Mouse (Mus musculus) thymus, postnatal 25 days (tissue): ENCODE data around the gene Ddx6.
A peak's percentile ranks its signal among the peaks of the same experiment; 100 is the strongest.
"Not testable (repeated sequence)": the region's sequence is repeated elsewhere in the genome, so short reads cannot be mapped to it uniquely, and the experiment has no call there.

Source experiments
- DNase-seq: peaks from one replicate; pipeline ENCODE4 v3.0.0; 2022

Ddx6 gene

GRCm38 (mm10) chr9:44594901-44595536, 9.7 kb upstream of the Ddx6 start:
- DNase-seq: no peak

GRCm38 (mm10) chr9:44595537-44595930, 9.2 kb upstream of the Ddx6 start:
- DNase-seq: no peak

- no peak for DNase-seq
Observed at GRCm38 (mm10) chr9:44597742-44598141, 7.0 kb upstream of the Ddx6 start.

DNA sequence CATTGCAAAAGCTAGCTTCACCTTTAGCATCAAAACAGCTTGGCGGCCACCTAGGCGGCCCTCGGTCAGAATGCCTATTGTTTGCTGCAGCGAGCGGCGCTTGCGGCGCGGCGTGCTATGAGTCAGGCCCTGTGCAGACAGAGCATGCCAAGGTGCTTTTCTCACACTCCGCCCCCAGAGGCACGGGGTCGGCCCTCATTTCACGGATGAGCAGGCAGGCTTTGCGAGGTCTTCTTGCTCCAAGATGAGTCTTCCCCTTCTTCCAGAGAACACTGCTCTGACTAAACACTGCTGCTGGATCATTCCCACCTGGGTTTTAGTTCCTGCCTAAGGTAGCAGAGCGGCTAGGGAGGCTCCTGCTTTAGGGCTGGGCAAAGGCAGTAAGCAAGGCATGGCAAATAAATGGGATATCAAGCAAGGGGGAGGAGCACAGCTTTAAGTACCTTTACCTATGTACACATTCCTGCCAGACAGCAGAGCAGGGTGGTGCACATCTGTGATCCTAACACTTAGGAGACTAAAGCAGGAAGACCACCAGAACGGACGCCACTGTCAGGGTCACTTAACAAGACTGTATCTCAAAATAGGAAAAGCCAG, 5.7 kb upstream of the Ddx6 start:
- no peak for DNase-seq

GRCm38 (mm10) chr9:44599616-44600015, 5.1 kb upstream of the Ddx6 start:
- no peak for DNase-seq

GRCm38 (mm10) chr9:44600801-44601200, 3.9 kb upstream of the Ddx6 start:
- DNase-seq: no peak

DNA sequence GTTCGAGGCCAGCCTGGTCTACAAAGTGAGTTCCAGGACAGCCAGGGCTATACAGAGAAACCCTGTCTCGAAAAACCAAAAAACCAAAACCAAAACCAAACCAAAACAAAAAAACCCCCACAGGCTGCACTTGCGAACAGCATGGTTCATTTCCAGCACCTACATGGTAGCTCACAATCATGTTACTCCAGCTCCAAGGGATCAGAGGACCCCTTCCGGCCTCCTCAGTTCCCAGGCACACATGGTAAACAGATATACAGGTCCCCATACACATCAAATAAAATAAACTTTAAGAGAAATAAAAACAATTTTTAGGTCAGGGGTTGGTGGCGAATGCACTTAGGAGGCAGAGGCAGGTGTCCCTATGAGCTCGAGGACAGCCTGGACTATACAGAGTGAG, 1.9 kb upstream of the Ddx6 start:
- DNase-seq: peak; percentile 30

- DNase-seq: peak; percentile 52
Observed at GRCm38 (mm10) chr9:44603454-44604289, 1.0 kb upstream of the Ddx6 start.

- DNase-seq: peak; percentile 84
Observed at GRCm38 (mm10) chr9:44604290-44604778, 358 bp upstream of the Ddx6 start.

DNA sequence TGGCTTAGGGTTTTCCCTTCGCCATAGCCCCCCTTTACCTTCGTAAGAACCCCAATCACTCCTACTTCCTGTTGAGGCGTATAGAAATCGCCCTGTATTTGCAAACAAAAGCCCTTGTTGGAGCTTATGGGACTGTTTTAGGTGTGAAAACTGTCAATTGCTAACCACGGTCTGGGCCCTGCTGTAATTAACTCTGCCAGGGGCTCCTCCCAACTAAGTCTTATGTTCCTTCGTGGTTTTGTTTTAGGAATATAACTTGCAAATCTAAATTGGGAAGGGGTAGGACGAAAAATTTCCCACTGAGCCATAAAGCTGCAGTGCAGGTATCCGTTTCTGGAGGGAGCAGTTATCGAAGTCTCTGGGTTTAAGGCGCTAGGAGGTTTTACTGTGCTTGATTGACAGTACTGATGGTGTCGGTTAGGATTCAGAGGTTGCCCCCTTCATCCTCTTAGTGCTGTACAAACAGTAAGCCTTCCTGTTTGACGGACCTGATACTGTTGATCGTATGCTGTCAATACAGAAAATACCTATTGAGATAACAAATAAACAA, 999 bp downstream of the Ddx6 start:
- no peak for DNase-seq

DNA sequence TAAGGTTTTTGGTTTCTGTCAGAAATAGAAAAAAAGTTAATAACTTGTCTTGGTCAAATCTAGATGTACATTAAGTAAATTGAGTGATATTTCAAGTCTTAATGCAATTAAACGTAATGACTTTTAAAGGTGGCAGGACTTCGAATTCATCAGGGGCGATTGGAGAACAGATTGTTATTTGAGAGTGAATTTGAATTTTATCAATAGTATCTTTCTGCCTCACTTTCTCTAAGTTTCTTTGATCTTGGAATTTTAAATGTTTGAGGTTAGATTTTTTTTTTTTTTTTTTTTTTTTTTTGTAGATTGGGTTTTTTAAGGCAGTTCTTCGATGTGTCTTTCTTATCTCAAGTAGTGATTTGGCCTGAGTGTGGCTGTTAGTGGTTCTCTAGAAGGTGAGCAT, 2.0 kb downstream of the Ddx6 start:
- DNase-seq: no peak

DNA sequence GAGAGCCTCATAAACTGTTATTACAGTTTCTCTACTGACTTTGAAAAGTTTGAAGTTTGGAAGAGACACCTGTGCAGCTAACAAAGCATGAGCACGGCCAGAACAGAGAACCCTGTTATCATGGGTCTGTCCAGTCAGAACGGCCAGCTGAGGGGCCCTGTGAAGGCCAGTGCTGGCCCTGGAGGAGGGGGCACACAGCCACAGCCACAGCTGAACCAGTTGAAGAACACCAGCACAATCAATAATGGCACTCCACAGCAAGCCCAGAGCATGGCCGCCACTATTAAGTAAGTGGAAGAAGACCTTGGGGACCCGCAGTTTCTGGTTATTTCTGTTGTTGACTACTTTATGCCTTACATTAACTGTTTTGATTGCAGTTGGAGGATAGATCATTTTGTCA, 2.6 kb downstream of the Ddx6 start:
- DNase-seq: no peak

GRCm38 (mm10) chr9:44610371-44610770, 5.7 kb downstream of the Ddx6 start:
- DNase-seq: no peak

- not testable (repeated sequence) for DNase-seq
Observed at GRCm38 (mm10) chr9:44613081-44613480, 8.4 kb downstream of the Ddx6 start.

DNA sequence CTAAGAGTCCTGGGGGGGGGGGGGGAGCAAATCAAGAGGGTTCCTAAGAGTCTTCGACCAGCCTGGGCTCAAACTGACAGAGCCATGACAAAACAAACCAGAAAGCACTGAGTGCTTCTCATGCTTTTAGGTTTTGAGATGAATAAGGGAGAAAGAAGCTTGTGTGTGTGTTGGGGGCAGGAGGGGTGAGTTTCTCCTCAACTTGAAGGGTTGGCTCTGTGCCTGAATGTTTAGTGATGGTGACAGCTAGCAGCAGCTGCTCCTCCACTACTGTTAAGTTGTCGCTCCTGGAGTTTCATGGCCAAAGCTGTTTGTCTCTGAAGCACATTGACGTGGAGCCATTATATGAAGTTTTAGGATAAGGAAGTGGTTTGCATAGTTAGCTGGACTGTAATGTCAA, 16.4 kb downstream of the Ddx6 start:
- no peak for DNase-seq

GRCm38 (mm10) chr9:44624390-44624789, 19.7 kb downstream of the Ddx6 start:
- no peak for DNase-seq

- no peak for DNase-seq
Observed at GRCm38 (mm10) chr9:44626268-44626667, 21.6 kb downstream of the Ddx6 start.

DNA sequence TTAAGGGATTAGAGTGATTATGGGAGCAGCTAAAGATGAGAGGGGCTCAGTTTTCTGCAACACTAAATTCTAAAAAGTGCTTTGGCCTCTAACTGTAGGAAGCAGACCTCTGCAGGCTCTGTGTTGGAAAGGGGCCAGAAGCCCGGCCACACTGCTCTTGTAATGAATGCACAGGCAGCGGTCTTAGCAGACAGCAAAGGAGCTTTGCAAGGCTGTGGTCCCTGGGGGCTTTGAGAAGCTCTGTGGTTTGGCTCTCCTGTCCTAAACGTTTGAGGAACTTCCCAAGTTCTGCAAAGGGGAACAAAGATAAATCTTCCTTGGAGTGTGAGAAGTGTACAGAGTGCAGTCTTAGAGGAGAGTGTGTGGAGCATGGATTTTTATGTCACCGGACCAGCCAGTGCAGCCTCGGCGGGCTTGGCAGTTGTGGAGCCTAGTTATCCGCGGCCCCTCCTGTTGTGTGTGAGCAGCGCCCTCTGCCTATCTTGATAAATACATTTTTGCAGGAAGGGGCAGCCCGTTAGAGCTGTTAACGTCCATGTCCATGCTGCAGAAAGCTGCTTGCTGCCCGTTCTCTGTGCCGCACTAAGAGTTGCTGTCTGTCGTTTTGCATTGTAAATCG, 33.0 kb downstream of the Ddx6 start:
- DNase-seq: no peak

- DNase-seq: not testable (repeated sequence)
Observed at GRCm38 (mm10) chr9:44638726-44639125, 34.0 kb downstream of the Ddx6 start.

DNA sequence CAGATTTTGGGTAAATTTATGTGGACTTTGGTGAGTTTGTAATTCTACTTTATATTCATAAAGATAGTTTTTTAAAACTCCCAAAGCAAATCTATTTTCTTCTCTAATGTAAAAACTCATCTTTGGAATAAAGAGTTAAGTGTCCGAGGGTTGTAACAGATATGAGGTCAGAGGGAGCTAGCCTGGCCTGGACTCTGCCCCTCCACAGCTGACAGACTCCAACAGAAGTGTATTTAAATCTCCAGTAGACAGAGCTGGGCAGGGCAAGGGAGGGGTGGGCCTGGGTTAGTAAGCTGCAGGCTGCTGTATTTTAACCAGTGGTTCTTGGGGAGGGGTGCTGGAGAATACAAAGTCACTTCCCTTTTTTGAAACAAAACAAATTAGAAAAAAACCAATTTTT, 35.3 kb downstream of the Ddx6 start:
- not testable (repeated sequence) for DNase-seq

DNA sequence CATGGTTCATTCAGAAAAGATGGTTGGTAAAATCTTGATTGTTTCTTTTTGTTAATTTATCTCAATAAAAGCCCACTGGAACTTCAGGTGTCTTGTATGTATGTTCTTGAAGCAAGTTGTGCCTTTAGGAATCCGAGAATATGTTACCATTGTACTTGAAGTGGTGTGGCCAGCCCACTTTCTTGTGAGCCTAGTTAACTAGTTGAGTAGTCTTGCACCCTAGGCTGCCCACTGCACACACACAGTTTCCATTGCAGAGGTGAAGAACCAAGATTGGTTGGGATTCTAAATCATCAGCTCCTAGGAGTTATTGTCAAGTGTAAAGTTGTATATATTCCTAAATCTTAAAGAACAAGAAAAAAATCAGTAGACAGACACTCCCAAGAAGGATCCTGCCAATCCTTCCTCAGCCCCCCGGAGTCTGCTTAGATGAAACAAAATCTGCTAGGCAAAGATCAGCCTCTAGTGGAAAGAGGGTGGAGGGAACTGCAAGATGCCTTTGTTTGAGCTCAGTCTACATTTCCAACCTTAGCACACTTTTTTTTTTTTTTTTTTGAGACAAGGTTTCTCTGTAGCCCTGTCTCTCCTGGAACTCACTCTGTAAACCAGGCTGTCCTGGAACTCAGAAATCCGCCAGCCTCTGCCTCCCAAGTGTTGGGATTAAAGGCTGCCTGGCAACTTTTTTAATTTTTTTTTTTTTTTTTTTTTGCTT, 36.1 kb downstream of the Ddx6 start:
- DNase-seq: no peak

- DNase-seq: no peak
Observed at GRCm38 (mm10) chr9:44641616-44642015, 36.9 kb downstream of the Ddx6 start.
